Mouse (Mus musculus) CD4-positive helper T cell, adult 2 months (primary cell): ENCODE results near the gene Tirap.
"Not testable (repeated sequence)": the region's sequence is repeated elsewhere in the genome, so short reads cannot be mapped to it uniquely, and the experiment has no call there.

Source experiments
- DNase-seq: peaks from one replicate; pipeline ENCODE4 v3.0.0-alpha.2; 2012; ENCODE audit warnings: low read depth, missing footprints, low spot score

Gene Tirap

GRCm38 (mm10) chr9:35152923-35153322, 47.2 kb downstream of the Tirap start:
- no peak for DNase-seq

GRCm38 (mm10) chr9:35148822-35149221, 51.3 kb downstream of the Tirap start:
- DNase-seq: not testable (repeated sequence)

- DNase-seq: not testable (repeated sequence)
These were observed 52.8 kb downstream of the Tirap start for GRCm38 (mm10) chr9:35147261-35147660.

GRCm38 (mm10) chr9:35145829-35146228, 54.3 kb downstream of the Tirap start:
- DNase-seq: no peak

GRCm38 (mm10) chr9:35145118-35145517, 55.0 kb downstream of the Tirap start:
- no peak for DNase-seq

GRCm38 (mm10) chr9:35142221-35142620, 57.9 kb downstream of the Tirap start:
- DNase-seq: no peak

GRCm38 (mm10) chr9:35139231-35139744, 60.8 kb downstream of the Tirap start:
- DNase-seq: no peak

- no peak for DNase-seq
These were observed 62.1 kb downstream of the Tirap start for GRCm38 (mm10) chr9:35138029-35138428.

- no peak for DNase-seq
These were observed 64.5 kb downstream of the Tirap start for GRCm38 (mm10) chr9:35135575-35135974.
